In genomic region chr1:66699630-66700029, GRCm38 (mm10) we compare ENCODE assay signal across 6 mouse cellular contexts. TPM values are rescaled to one million over a fixed set of nuclear protein-coding genes. Genes with fewer than 3 reads are reported as not detected.
A peak's percentile ranks its signal among the peaks of the same experiment; 100 is the strongest.
DNase-seq lines count a peak whose midpoint lies in the region; TF ChIP-seq lines count a peak whose summit lies in the region.
"Not testable (repeated sequence)": the region's sequence is repeated elsewhere in the genome, so short reads cannot be mapped to it uniquely, and the experiment has no call there.

No protein-coding gene starts in this region.

- not testable (repeated sequence) for H3K9me3 ChIP-seq in ES-Bruce4 (replicated peaks; ENCODE audit: control insufficient read depth, insufficient read depth, low read length, poor library complexity, severe bottlenecking); ES-E14 (ENCODE audit: control insufficient read depth, insufficient read depth, low read depth, low read length)

- peak; percentile 87 for DNase-seq in ES-CJ7 (ENCODE audit: low read depth, low spot score)
- DNase-seq in ES-E14 (ENCODE audit: low read depth, low spot score) = not testable (repeated sequence)
- peak; percentile 79 for DNase-seq in R1 (ENCODE audit: low read depth, low spot score)
- DNase-seq in WW6 (ENCODE audit: low read depth, low spot score) = peak; percentile 5
- peak; percentile 77 for DNase-seq in ZHBTc4 (ENCODE audit: low read depth, low spot score)

- 0 out of 2 replicates have a peak overlapping the region, but pooled peaks have one; percentile 27 for H3K9ac ChIP-seq in ES-Bruce4 (ENCODE audit: low read depth, poor library complexity, severe bottlenecking)
- not testable (repeated sequence) for H3K9ac ChIP-seq in ES-E14 (ENCODE audit: insufficient read depth, low read depth, low read length, poor library complexity, severe bottlenecking)

- peak overlapping the region; percentile 51 for H3K4me3 ChIP-seq in ES-Bruce4 (ENCODE audit: low read depth, low read length)
- not testable (repeated sequence) for H3K4me3 ChIP-seq in ES-E14 (ENCODE audit: insufficient read depth in 1 of 2, low read depth in 1 of 2, low read length in 2 of 2, poor library complexity in 1 of 2, severe bottlenecking in 1 of 2)

- H3K27me3 ChIP-seq in ES-Bruce4 (ENCODE audit: control insufficient read depth, insufficient read depth, low read length, poor library complexity, severe bottlenecking) = not testable (repeated sequence)

- H3K4me1 ChIP-seq in ES-Bruce4 (ENCODE audit: control insufficient read depth, insufficient read depth, low read length); ES-E14 (ENCODE audit: control insufficient read depth in 2 of 2, insufficient read depth in 2 of 2, low read length in 2 of 2, poor library complexity in 1 of 2): not testable (repeated sequence)

- peaks cover 15% of the 10 kb centered on the region for H3K36me3 ChIP-seq in ES-Bruce4 (ENCODE audit: control insufficient read depth, insufficient read depth, low read length, poor library complexity, severe bottlenecking)
- not testable (repeated sequence) for H3K36me3 ChIP-seq in ES-E14 (ENCODE audit: control insufficient read depth, insufficient read depth, low read length, poor library complexity, severe bottlenecking)

- not testable (repeated sequence) for TF ChIP-seq CTCF in ES-Bruce4 (IDR thresholded peaks at IDR 0.05; ENCODE audit: low read depth, low read length)

- in situ Hi-C loops in ES-E14 (cut with MboI; ENCODE audit: low sequenced_read_pairs in 2 of 2, unreplicated experiment in 2 of 2) = not testable (repeated sequence)

- H3K27ac ChIP-seq in ES-Bruce4 (ENCODE audit: insufficient read depth, low read length) (peak overlapping the region; percentile 99), ES-E14 (ENCODE audit: insufficient read depth, low read depth, low read length, poor library complexity, severe bottlenecking) (peak overlapping the region; percentile 88)

- TF ChIP-seq POLR2A in ES-Bruce4 (IDR thresholded peaks at IDR 0.05; ENCODE audit: insufficient read depth, low read length) = not testable (repeated sequence)

- 0 out of 2 replicates have a peak, but pooled peaks have one; percentile 8 for TF ChIP-seq EP300 in ES-Bruce4 (IDR thresholded peaks at IDR 0.05; ENCODE audit: insufficient read depth, low read depth, low read length)

RNA-seq across cellular contexts. Expression of gene Rpe, which starts 1.0 kb away (rescaled TPM):
- polyA plus RNA-seq in ES-Bruce4 (2011; ENCODE audit: insufficient read depth, insufficient read length, low read depth, missing spikeins) = 113 and 119 TPM in 2 replicates
- 67.9 and 73.3 TPM in 2 replicates for total RNA-seq in ES-E14 (2012; rRNA removed)
